Mouse (Mus musculus) hindbrain, embryonic 14.5 days (tissue): ENCODE data around the gene Slc7a10. TPM values are rescaled to one million over a fixed set of nuclear protein-coding genes. Genes with fewer than 3 reads are reported as not detected.

Source experiments
- ATAC-seq: fragments of 200-750 bp; cut with Nextera tagmentation; 2 replicates; pipeline ENCODE4 v1.8.0; 2017; ENCODE audit warnings: moderate number of reproducible peaks, mild to moderate bottlenecking, moderate TSS enrichment, moderate library complexity; ENCODE audit not compliant: low FRiP score
- DNase-seq: peaks from one replicate; pipeline ENCODE4 v3.0.0-alpha.2; 2015; ENCODE audit warnings: low spot score
- H3K27ac ChIP-seq: fragments of 300-500 bp; sonication (generic); 2 replicates; pipeline ENCODE4 v1.5.1; 2014; ENCODE audit warnings: mild to moderate bottlenecking, moderate library complexity
- H3K27me3 ChIP-seq: fragments of 300-500 bp; sonication (generic); 2 replicates; pipeline ENCODE4 v1.6.1; 2014; ENCODE audit warnings: mild to moderate bottlenecking, low read length, mixed read lengths; ENCODE audit not compliant: control insufficient read depth, insufficient read depth
- H3K36me3 ChIP-seq: fragments of 300-500 bp; sonication (generic); replicated peaks from 2 replicates; pipeline ENCODE4 v1.6.1; 2014; ENCODE audit not compliant: control insufficient read depth, insufficient read depth
- H3K4me1 ChIP-seq: fragments of 300-500 bp; sonication (generic); replicated peaks from 2 replicates; pipeline ENCODE4 v1.6.1; 2014; ENCODE audit warnings: antibody characterized with exemption, low read length, mixed read lengths; ENCODE audit not compliant: control insufficient read depth, insufficient read depth
- H3K4me2 ChIP-seq: fragments of 300-500 bp; sonication (generic); replicated peaks from 2 replicates; pipeline ENCODE4 v1.6.1; 2014; ENCODE audit warnings: mild to moderate bottlenecking, moderate library complexity
- H3K4me3 ChIP-seq: fragments of 300-500 bp; sonication (generic); replicated peaks from 2 replicates; pipeline ENCODE4 v1.5.1; 2014; ENCODE audit warnings: mild to moderate bottlenecking, low read length
- H3K9ac ChIP-seq: fragments of 300-500 bp; sonication (generic); 2 replicates; pipeline ENCODE4 v1.6.1; 2014
- H3K9me3 ChIP-seq: fragments of 300-500 bp; sonication (generic); 2 replicates; pipeline ENCODE4 v1.6.1; 2016; ENCODE audit warnings: low read length; ENCODE audit not compliant: control insufficient read depth
- WGBS: fragments of 180-500 bp; shearing (Covaris S2); extraction: QIAGEN DNeasy Blood & Tissue Kit; methylation state at CpG from one replicate; pipeline ENCODE4 v1.1.7; 2014; 5-methylcytosine and 5-hydroxymethylcytosine counted together
- polyA plus RNA-seq: library from polyadenylated mRNA; unstranded; fragments of >200 nt; fragmentation: Nextera tagmentation; extraction: Ambion mirVana; gene quantifications from 2 replicates; pipeline ENCODE4 v1.2.1, GENCODE M21; 2014

The Slc7a10 gene
- polyA plus RNA-seq, 1 experiment from 2014 or later = 21.2 TPM

DNA sequence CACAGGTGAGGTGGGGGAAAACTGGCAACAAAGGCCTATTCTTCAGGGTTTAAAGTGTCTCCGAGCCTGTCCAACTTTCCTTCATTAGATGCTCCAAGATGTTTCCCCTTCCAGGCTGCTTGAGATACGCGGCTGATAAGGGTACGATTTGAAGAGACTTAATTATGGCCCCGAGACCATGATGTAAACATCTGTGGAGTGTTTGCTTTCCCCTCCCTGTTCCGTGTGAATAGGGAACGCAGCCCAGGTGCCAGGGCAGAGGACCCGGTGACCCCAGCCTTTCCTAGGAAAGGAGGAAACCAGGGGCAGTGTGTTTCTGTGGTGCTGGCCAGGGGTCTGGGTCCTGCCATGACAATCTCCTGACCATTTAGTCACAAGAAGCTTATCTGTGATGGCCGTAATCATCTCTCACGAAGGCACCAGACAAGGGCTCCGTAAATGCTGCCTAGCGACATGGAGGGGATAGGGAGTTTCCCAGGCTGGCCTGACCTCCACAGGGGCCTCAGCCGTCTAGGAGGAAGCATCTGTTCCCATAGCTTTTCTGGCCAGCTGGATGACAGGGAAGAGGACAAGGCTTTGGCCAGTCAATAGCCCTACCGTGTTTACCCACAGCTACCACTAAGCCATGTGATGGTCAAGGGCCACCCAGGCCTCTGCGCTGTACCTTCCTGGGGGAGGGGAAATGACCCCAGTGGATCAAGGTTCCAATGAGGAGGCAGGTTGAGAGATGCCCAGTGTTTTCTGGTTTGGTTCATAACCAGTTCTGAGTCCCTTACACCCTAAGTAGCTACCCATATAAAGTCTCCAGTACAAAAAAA is 36.4 kb upstream of the Slc7a10 start:
- Histone ChIP-seq H3K9me3 (no peaks in the 10 kb centered on the region), H3K4me2 (no peak overlapping the region), H3K9ac (no peak overlapping the region), H3K4me1 (0 out of 2 replicates have a peak, but pooled peaks cover 7% of the 10 kb centered on the region), H3K27me3 (no peaks in the 10 kb centered on the region), H3K27ac (no peak overlapping the region), H3K36me3 (no peaks in the 10 kb centered on the region), H3K4me3 (no peak overlapping the region)
- no peak for DNase-seq
- 81% methylated on average over 15 of the region's 15 CpGs for WGBS
- ATAC-seq = no peak

DNA sequence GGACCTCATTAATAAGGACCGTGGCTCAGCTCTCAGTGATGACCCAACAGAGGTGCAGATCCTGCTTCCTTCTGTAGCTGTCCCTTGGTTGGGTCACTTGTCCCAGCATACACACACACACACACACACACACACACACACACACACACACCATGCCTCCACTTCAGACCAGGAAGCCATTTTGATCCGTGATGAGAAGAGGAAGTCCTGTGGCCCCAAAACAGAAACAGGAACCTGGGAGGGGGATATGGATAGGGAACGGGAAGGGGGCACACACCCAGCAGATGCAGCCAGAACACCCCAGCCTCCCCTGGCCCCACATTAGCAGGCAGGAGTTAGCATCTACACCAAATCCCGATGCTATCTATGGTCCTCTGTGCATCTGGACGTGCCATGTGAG is 35.3 kb upstream of the Slc7a10 start:
- Histone ChIP-seq H3K27ac (no peak overlapping the region), H3K4me2 (no peak overlapping the region), H3K4me1 (no peaks in the 10 kb centered on the region), H3K36me3 (no peaks in the 10 kb centered on the region), H3K4me3 (no peak overlapping the region), H3K27me3 (no peaks in the 10 kb centered on the region), H3K9me3 (no peaks in the 10 kb centered on the region), H3K9ac (no peak overlapping the region)
- no peak for DNase-seq
- WGBS = 83% methylated on average over 5 of the region's 5 CpGs
- no peak for ATAC-seq

DNA sequence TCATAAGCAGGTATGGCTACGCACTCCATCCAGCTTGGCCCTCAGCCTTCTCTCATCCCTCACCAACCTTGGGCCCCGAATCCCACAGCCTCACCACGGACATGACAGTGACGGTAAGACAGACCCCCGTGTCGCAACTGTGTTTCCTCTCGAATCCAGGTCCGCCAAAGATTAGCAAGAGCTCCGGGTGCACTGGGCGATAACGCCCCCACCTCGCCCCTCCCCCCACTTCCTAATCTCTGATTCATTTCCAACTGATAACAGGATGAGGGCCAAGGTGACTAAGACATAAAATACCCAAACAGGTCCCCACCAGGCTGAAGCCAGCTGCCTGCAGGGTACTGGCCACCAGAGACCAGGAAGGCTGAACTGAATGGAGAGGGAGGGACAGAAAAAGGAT is 31.7 kb upstream of the Slc7a10 start:
- no peak for ATAC-seq
- whole genome bisulfite sequencing = 84% methylated on average over 12 of the region's 12 CpGs
- no peaks in the 10 kb centered on the region for H3K4me1 ChIP-seq

DNA sequence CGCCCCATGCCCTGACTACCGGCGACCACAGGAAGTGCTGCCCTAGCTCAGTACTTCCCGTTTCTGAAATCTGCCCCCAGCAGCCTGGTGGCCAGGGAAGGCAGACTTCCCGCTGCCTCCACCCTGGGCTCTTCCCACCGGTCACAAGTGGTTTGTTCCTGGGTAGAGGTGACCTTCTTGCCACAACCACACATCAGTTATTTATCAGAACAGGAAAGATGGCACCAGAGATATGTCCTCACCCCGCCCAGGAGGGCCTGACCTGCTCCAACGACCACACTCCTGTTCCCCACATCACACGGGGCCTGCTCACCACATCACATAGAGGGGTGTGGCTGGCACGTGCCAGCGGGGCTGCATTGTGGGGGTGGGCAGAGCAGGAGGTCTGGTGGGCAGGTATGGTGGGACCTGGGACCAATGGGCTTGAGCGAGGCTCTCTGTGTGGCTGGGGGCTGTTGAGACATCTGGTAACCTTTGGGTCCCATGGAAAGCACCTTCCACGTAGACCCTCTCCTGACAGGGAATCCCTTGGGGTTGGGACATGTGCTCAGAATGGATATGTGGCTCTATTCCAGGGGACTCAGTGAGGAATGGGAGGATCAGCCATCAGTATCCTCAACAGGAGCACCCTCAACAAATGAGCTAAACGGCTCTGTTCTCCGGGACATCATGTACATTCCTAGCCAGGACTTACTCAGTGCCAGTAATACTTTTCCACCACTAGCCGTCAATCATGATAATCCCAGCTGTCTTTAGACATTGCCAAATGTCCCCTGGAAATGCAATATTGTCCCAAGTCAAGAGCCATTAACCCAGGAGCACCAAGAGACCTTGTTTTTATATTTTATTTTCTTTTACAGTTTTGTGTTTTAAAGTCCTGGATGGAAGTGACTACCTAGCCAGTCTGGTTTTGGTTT is 29.4 kb upstream of the Slc7a10 start:
- Histone ChIP-seq H3K4me3 (no peak overlapping the region), H3K4me2 (no peak overlapping the region), H3K27ac (no peak overlapping the region), H3K4me1 (no peaks in the 10 kb centered on the region), H3K36me3 (no peaks in the 10 kb centered on the region), H3K9me3 (no peaks in the 10 kb centered on the region), H3K27me3 (no peaks in the 10 kb centered on the region), H3K9ac (no peak overlapping the region)
- ATAC-seq (no peak), DNase-seq (no peak)
- 82% methylated on average over 16 of the region's 16 CpGs for WGBS

More for the DNA sequence above, 31.7 kb upstream of the Slc7a10 start:
- Histone ChIP-seq H3K9me3 (no peaks in the 10 kb centered on the region), H3K36me3 (no peaks in the 10 kb centered on the region), H3K4me2 (no peak overlapping the region), H3K9ac (no peak overlapping the region), H3K4me3 (no peak overlapping the region), H3K27ac (no peak overlapping the region), H3K27me3 (no peaks in the 10 kb centered on the region)
- DNase-seq = no peak

DNA sequence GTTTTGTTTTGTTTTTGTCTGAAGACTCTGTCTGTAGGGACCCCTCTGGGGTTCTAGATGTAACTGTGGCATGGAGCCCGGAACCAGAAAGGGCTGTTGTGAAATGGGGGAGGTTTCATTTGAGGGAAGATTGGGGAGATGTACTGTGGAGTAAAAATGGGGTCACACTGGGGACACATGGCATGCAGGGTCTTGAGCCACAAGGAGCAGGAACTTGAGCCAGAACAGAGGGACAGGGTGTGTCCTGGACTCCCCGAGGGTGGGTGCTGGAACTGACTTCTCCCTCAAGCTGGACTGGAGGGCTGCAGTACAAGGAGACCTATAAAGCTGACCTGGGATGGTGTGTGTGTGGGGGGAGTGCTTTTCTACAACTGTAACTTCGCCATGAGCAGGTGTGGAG is 28.7 kb upstream of the Slc7a10 start:
- Histone ChIP-seq H3K27me3 (no peaks in the 10 kb centered on the region), H3K36me3 (no peaks in the 10 kb centered on the region), H3K4me3 (no peak overlapping the region), H3K9me3 (no peaks in the 10 kb centered on the region), H3K4me2 (no peak overlapping the region), H3K4me1 (no peaks in the 10 kb centered on the region), H3K9ac (no peak overlapping the region), H3K27ac (no peak overlapping the region)
- ATAC-seq = no peak
- no peak for DNase-seq
- 78% methylated on average over 3 of the region's 3 CpGs for WGBS

DNA sequence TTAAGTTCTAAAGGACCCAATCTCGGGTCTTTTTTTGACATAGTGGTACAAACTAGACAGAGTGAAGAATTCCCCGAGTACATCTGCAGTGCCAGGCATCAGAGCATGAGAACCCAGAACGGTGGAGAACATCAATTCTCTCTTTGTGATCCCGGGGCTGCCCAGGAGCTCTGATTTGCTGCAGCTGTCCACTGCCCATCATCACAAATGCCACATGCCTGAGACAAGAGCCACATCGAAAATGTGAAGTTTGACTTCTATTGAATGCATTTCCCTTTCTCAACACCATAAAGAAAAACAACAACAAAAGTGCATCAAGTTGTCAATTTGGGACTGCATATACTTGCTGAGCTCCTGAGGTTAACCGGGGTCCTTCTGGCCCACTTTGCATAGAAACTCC is 23.7 kb upstream of the Slc7a10 start:
- Histone ChIP-seq H3K4me3 (no peak overlapping the region), H3K36me3 (no peaks in the 10 kb centered on the region), H3K4me2 (no peak overlapping the region), H3K9me3 (no peaks in the 10 kb centered on the region), H3K4me1 (no peaks in the 10 kb centered on the region), H3K27ac (no peak overlapping the region), H3K9ac (no peak overlapping the region), H3K27me3 (no peaks in the 10 kb centered on the region; the same call in 1 of the 2 replicates)
- no peak for ATAC-seq
- 87% methylated on average over 6 of the region's 6 CpGs for WGBS
- no peak for DNase-seq

DNA sequence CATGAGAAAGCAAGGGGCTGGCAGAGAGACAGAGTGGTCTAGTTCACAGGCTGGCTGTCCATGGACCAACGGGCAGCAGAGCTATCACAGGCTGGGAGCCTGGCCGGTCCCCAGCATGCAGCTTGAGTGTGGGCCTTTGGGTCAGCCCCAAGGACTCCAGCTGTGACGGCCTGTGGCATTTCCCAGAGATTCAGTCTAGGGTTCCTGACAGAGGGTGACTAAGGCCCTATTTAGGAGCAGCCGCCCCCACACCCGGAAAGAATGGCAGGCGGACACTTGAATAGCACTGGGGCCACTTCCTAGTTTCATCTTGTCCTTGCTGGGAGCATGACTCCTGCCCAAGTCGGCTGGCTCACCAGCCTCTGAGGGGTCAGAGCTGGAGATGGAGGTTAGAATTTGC is 22.6 kb upstream of the Slc7a10 start:
- no peak for ATAC-seq
- no peaks in the 10 kb centered on the region for H3K36me3 ChIP-seq
- no peak overlapping the region for H3K27ac ChIP-seq
- WGBS = 66% methylated on average over 7 of the region's 7 CpGs
- H3K9ac ChIP-seq = no peak overlapping the region
- no peak overlapping the region for H3K4me2 ChIP-seq
- no peak overlapping the region for H3K4me3 ChIP-seq
- no peaks in the 10 kb centered on the region for H3K4me1 ChIP-seq
- no peaks in the 10 kb centered on the region for H3K9me3 ChIP-seq
- H3K27me3 ChIP-seq = no peaks in the 10 kb centered on the region; the same call in 1 of the 2 replicates
- DNase-seq = no peak

DNA sequence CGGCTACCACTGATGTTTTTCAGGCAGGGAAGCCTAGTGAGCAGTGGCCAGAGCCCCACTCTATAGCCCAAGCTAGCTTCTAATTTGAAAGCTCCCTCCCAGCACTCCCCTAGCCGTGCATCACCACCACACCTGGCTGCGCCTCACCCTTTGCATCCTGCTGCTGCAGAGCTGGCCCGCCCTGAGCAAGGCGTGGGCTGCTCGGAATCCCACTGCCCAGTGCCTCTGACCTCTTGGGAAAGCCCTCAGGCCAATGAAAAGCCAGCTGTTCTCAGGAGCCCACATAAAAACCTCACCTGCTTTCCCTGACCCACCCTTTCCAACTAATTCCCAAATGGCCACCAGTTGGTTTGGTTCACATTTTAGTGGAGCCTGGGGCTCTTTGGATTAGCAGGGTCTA is 22.1 kb upstream of the Slc7a10 start:
- no peak for ATAC-seq
- 85% methylated on average over 6 of the region's 6 CpGs for WGBS
- H3K4me3 ChIP-seq = no peak overlapping the region
- no peak for DNase-seq
- H3K27ac ChIP-seq = no peak overlapping the region
- no peaks in the 10 kb centered on the region for H3K9me3 ChIP-seq
- no peaks in the 10 kb centered on the region for H3K4me1 ChIP-seq
- H3K9ac ChIP-seq = no peak overlapping the region
- no peaks in the 10 kb centered on the region for H3K36me3 ChIP-seq
- no peak overlapping the region for H3K4me2 ChIP-seq
- no peaks in the 10 kb centered on the region; the same call in 1 of the 2 replicates for H3K27me3 ChIP-seq

DNA sequence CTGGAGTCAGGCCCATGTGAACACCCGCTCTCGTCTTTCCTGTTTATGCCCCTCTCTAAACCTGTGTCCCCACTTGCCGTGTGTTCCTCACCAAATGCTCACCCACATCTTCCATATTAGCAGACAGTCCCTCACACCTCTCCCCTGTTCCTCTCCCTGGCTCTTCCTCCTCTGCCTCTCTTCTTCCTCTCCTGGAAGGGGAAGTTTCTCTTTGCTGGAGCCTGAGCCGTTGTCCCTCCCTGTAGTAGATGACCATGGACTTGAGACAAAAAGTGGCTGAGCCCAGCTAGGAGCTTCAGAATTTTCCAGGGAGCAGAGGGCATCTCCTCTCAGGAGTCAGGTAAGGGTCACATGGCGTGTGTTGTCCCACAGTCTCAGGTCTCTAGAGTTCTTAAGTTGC is 19.2 kb upstream of the Slc7a10 start:
- WGBS = 91% methylated on average over 5 of the region's 5 CpGs
- H3K4me1 ChIP-seq = no peaks in the 10 kb centered on the region
- DNase-seq = no peak
- no peak overlapping the region for H3K9ac ChIP-seq
- no peaks in the 10 kb centered on the region for H3K9me3 ChIP-seq
- H3K4me2 ChIP-seq = no peak overlapping the region
- no peaks in the 10 kb centered on the region for H3K36me3 ChIP-seq
- ATAC-seq = no peak
- no peak overlapping the region for H3K4me3 ChIP-seq
- H3K27me3 ChIP-seq = peaks cover 14% of the 10 kb centered on the region
- no peak overlapping the region for H3K27ac ChIP-seq
